Mouse (Mus musculus): ENCODE measurements at regions not wholly inside any gene's neighbourhood (a gene's known extent, or its start where the extent isn't known, plus 50 kb on each side); places are given as distances from the start of the nearest gene placed in this dataset.

DNA sequence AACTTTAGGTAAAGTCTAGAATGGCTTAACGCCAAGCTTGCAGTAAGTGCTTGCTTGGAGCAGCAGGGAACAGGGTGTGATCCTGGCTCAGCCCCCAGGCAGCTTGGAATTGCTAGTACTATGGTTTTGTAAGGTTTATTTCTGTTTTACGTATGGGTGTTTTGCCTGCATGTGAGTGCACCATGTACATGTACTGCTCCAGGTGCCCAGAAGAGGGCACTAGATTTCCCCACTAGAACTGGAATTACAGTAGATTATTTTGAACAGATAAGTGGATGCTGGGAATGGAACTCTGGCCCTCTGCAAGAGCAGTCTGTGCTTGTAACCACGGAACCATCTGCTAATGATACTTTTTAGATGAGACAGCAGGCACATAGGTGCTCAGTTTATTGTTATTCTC lies 237.6 kb downstream of the Skap2 start:
- Histone ChIP-seq H3ac (ENCODE audit: control insufficient read depth, insufficient read length) (no peak overlapping the region), H3K79me2 (ENCODE audit: control insufficient read depth, insufficient read depth) (no peaks in the 10 kb centered on the region), H3K36me3 (ENCODE audit: control insufficient read depth, insufficient read depth) (no peaks in the 10 kb centered on the region), H3K4me2 (ENCODE audit: low read depth) (no peak overlapping the region), H3K4me3 (no peak overlapping the region), H3K27me3 (ENCODE audit: control insufficient read depth, insufficient read depth, insufficient read length) (peaks cover 12% of the 10 kb centered on the region)
- no peak for TF ChIP-seq E2F4 (IDR thresholded peaks at IDR 0.05; ENCODE audit: insufficient read depth)
- no peak for TF ChIP-seq MAX (IDR thresholded peaks at IDR 0.05; ENCODE audit: low read depth)
- TF ChIP-seq USF1 (IDR thresholded peaks at IDR 0.05; ENCODE audit: low read depth), result no peak
- no peak for TF ChIP-seq POLR2AphosphoS2 (IDR thresholded peaks at IDR 0.05; ENCODE audit: insufficient read length, low read depth)
- TF ChIP-seq REST (IDR thresholded peaks at IDR 0.05; ENCODE audit: insufficient read depth, insufficient read length), result no peak
- no peak for TF ChIP-seq MYOG (IDR thresholded peaks at IDR 0.05; ENCODE audit: control insufficient read depth in 1 of 3, insufficient read depth in 1 of 3, insufficient read length in 2 of 3, low read depth in 2 of 3)
- TF ChIP-seq POLR2A (IDR thresholded peaks at IDR 0.05; ENCODE audit: insufficient read length, low read depth), result no peak
- no peak for TF ChIP-seq TCF12 (IDR thresholded peaks at IDR 0.05; ENCODE audit: insufficient read depth, poor library complexity, severe bottlenecking)
- no peak for TF ChIP-seq TCF3 (IDR thresholded peaks at IDR 0.05; ENCODE audit: insufficient read length, low read depth)
- no peak for TF ChIP-seq MYOD1 (IDR thresholded peaks at IDR 0.05; ENCODE audit: control insufficient read depth in 1 of 3, insufficient read length in 2 of 3, low read depth in 2 of 3)
- no peak for TF ChIP-seq SRF (IDR thresholded peaks at IDR 0.05; ENCODE audit: control insufficient read depth, insufficient read length, low read depth)
- TF ChIP-seq CEBPB (IDR thresholded peaks at IDR 0.05; ENCODE audit: insufficient read depth, poor library complexity, severe bottlenecking), result no peak

GRCm38 (mm10) chr6:51785615-51786014 lies 226.7 kb downstream of the Skap2 start:
- Histone ChIP-seq H3K27me3 (ENCODE audit: control insufficient read depth, insufficient read depth, insufficient read length) (peaks cover 26% of the 10 kb centered on the region), H3K36me3 (ENCODE audit: control insufficient read depth, insufficient read depth) (no peaks in the 10 kb centered on the region), H3K4me3 (no peak overlapping the region), H3K4me2 (ENCODE audit: low read depth) (no peak overlapping the region), H3K79me2 (ENCODE audit: control insufficient read depth, insufficient read depth) (no peaks in the 10 kb centered on the region), H3ac (ENCODE audit: control insufficient read depth, insufficient read length) (no peak overlapping the region)
- TF ChIP-seq USF1 (IDR thresholded peaks at IDR 0.05; ENCODE audit: low read depth) (peak; percentile 16), SRF (IDR thresholded peaks at IDR 0.05; ENCODE audit: control insufficient read depth, insufficient read length, low read depth) (no peak), MYOG (IDR thresholded peaks at IDR 0.05; ENCODE audit: control insufficient read depth in 1 of 3, insufficient read depth in 1 of 3, insufficient read length in 2 of 3, low read depth in 2 of 3) (peak in 2 of 3 experiments; percentile 20 to 78), REST (IDR thresholded peaks at IDR 0.05; ENCODE audit: insufficient read depth, insufficient read length) (no peak), E2F4 (IDR thresholded peaks at IDR 0.05; ENCODE audit: insufficient read depth) (no peak), TCF12 (IDR thresholded peaks at IDR 0.05; ENCODE audit: insufficient read depth, poor library complexity, severe bottlenecking) (no peak), MYOD1 (IDR thresholded peaks at IDR 0.05; ENCODE audit: control insufficient read depth in 1 of 3, insufficient read length in 2 of 3, low read depth in 2 of 3) (peak in 2 of 3 experiments; percentile 16 to 54)

GRCm38 (mm10) chr6:51786836-51787235 lies 225.5 kb downstream of the Skap2 start:
- Histone ChIP-seq H3K4me3 (no peak overlapping the region), H3K27me3 (ENCODE audit: control insufficient read depth, insufficient read depth, insufficient read length) (peaks cover 28% of the 10 kb centered on the region), H3ac (ENCODE audit: control insufficient read depth, insufficient read length) (no peak overlapping the region), H3K79me2 (ENCODE audit: control insufficient read depth, insufficient read depth) (no peaks in the 10 kb centered on the region), H3K4me2 (ENCODE audit: low read depth) (no peak overlapping the region), H3K36me3 (ENCODE audit: control insufficient read depth, insufficient read depth) (no peaks in the 10 kb centered on the region)
- TF ChIP-seq MYOD1 (IDR thresholded peaks at IDR 0.05; ENCODE audit: control insufficient read depth in 1 of 3, insufficient read length in 2 of 3, low read depth in 2 of 3) (no peak), POLR2A (IDR thresholded peaks at IDR 0.05; ENCODE audit: insufficient read length, low read depth) (no peak), MAX (IDR thresholded peaks at IDR 0.05; ENCODE audit: low read depth) (no peak), USF1 (IDR thresholded peaks at IDR 0.05; ENCODE audit: low read depth) (no peak), MYOG (IDR thresholded peaks at IDR 0.05; ENCODE audit: control insufficient read depth in 1 of 3, insufficient read depth in 1 of 3, insufficient read length in 2 of 3, low read depth in 2 of 3) (no peak), REST (IDR thresholded peaks at IDR 0.05; ENCODE audit: insufficient read depth, insufficient read length) (no peak), E2F4 (IDR thresholded peaks at IDR 0.05; ENCODE audit: insufficient read depth) (no peak), TCF3 (IDR thresholded peaks at IDR 0.05; ENCODE audit: insufficient read length, low read depth) (no peak), SRF (IDR thresholded peaks at IDR 0.05; ENCODE audit: control insufficient read depth, insufficient read length, low read depth) (no peak), POLR2AphosphoS2 (IDR thresholded peaks at IDR 0.05; ENCODE audit: insufficient read length, low read depth) (no peak), TCF12 (IDR thresholded peaks at IDR 0.05; ENCODE audit: insufficient read depth, poor library complexity, severe bottlenecking) (no peak)

DNA sequence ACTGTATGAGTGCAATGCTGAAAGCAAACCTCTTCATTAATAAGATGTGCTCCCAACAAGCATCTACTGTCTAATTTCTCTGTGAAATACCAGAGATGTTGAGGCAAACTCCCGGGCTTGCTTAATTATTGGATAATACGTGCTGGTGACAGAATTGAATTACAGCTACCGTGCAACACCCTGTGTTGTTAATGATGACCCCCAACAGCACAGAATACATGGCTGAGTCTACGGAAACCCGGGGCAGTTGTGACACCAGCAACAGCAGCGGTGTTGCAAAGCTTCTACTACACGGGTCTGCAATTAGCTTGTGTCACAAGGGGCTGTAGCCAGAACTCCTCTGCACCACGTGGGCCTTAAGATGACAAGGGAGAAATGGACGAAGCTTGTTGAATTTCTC lies 224.2 kb downstream of the Skap2 start:
- peaks cover 19% of the 10 kb centered on the region for H3K27me3 ChIP-seq (ENCODE audit: control insufficient read depth, insufficient read depth, insufficient read length)
- H3K4me2 ChIP-seq (ENCODE audit: low read depth), result no peak overlapping the region
- no peak overlapping the region for H3ac ChIP-seq (ENCODE audit: control insufficient read depth, insufficient read length)

More for the DNA sequence above, 224.2 kb downstream of the Skap2 start:
- Histone ChIP-seq H3K36me3 (ENCODE audit: control insufficient read depth, insufficient read depth) (no peaks in the 10 kb centered on the region), H3K79me2 (ENCODE audit: control insufficient read depth, insufficient read depth) (no peaks in the 10 kb centered on the region), H3K4me3 (no peak overlapping the region)
- no peak for TF ChIP-seq MAX (IDR thresholded peaks at IDR 0.05; ENCODE audit: low read depth)
- TF ChIP-seq USF1 (IDR thresholded peaks at IDR 0.05; ENCODE audit: low read depth), result no peak
- no peak for TF ChIP-seq CEBPB (IDR thresholded peaks at IDR 0.05; ENCODE audit: insufficient read depth, poor library complexity, severe bottlenecking)
- no peak for TF ChIP-seq MYOD1 (IDR thresholded peaks at IDR 0.05; ENCODE audit: control insufficient read depth in 1 of 3, insufficient read length in 2 of 3, low read depth in 2 of 3)
- no peak for TF ChIP-seq TCF3 (IDR thresholded peaks at IDR 0.05; ENCODE audit: insufficient read length, low read depth)
- no peak for TF ChIP-seq MYOG (IDR thresholded peaks at IDR 0.05; ENCODE audit: control insufficient read depth in 1 of 3, insufficient read depth in 1 of 3, insufficient read length in 2 of 3, low read depth in 2 of 3)
- no peak for TF ChIP-seq POLR2A (IDR thresholded peaks at IDR 0.05; ENCODE audit: insufficient read length, low read depth)
- TF ChIP-seq E2F4 (IDR thresholded peaks at IDR 0.05; ENCODE audit: insufficient read depth), result no peak
- no peak for TF ChIP-seq SRF (IDR thresholded peaks at IDR 0.05; ENCODE audit: control insufficient read depth, insufficient read length, low read depth)
- no peak for TF ChIP-seq REST (IDR thresholded peaks at IDR 0.05; ENCODE audit: insufficient read depth, insufficient read length)
- no peak for TF ChIP-seq POLR2AphosphoS2 (IDR thresholded peaks at IDR 0.05; ENCODE audit: insufficient read length, low read depth)
- TF ChIP-seq TCF12 (IDR thresholded peaks at IDR 0.05; ENCODE audit: insufficient read depth, poor library complexity, severe bottlenecking), result no peak

Measured in myocyte (in vitro differentiated cells).